18 mouse cellular contexts compared by ENCODE assay signal in genomic region chr10:8915755-8916154, GRCm38 (mm10). TPM values are rescaled to one million over a fixed set of nuclear protein-coding genes. Genes with fewer than 3 reads are reported as not detected.
DNase-seq lines count a peak whose midpoint lies in the region; ATAC-seq and TF ChIP-seq lines count a peak whose summit lies in the region.
"Had no signal": no experiment of that assay in that cellular context is flagged by ENCODE, and none has a peak within 500 bp of the region (broad histone marks: within the 10 kb centered on the region; RNA-seq: fewer than 3 reads in every experiment).

No protein-coding gene starts in this region.

- H3K9ac ChIP-seq in intestine, embryonic 15.5 days, result no peak overlapping the region
- H3K9ac ChIP-seq in intestine, embryonic 16.5 days (ENCODE audit: low read depth, low read length), result no peak overlapping the region
- no peak overlapping the region for H3K9ac ChIP-seq in kidney, embryonic 15.5 days
- H3K9ac ChIP-seq: embryonic facial prominence, embryonic 12.5 days; forebrain, embryonic 13.5 days; forebrain, embryonic 15.5 days; forebrain, postnatal 0 days had no signal

- no peak for TF ChIP-seq CTCF in small intestine, adult 2 months (IDR thresholded peaks at IDR 0.05; ENCODE audit: extremely low read depth, insufficient read length, insufficient replicate concordance, low read depth, low read length)

- no peaks in the 10 kb centered on the region for H3K36me3 ChIP-seq in intestine, embryonic 15.5 days
- no peaks in the 10 kb centered on the region for H3K36me3 ChIP-seq in intestine, embryonic 16.5 days (ENCODE audit: control insufficient read depth, insufficient read depth, low read length)
- no peaks in the 10 kb centered on the region for H3K36me3 ChIP-seq in small intestine, adult 2 months (ENCODE audit: control insufficient read depth, insufficient read depth, low read length)
- H3K36me3 ChIP-seq in kidney, embryonic 15.5 days, result no peaks in the 10 kb centered on the region
- H3K36me3 ChIP-seq: embryonic facial prominence, embryonic 10.5 days; embryonic facial prominence, embryonic 12.5 days; forebrain, embryonic 15.5 days had no signal

- no peak overlapping the region for H3K4me3 ChIP-seq in intestine, embryonic 15.5 days (replicated peaks)
- H3K4me3 ChIP-seq in intestine, embryonic 16.5 days (ENCODE audit: low read length), result no peak overlapping the region
- H3K4me3 ChIP-seq in small intestine, adult 2 months (ENCODE audit: low read depth, low read length), result no peak overlapping the region
- no peak overlapping the region for H3K4me3 ChIP-seq in kidney, embryonic 15.5 days (replicated peaks)
- H3K4me3 ChIP-seq: embryonic facial prominence, embryonic 10.5 days; embryonic facial prominence, embryonic 12.5 days; forebrain, embryonic 13.5 days; forebrain, embryonic 15.5 days had no signal

- H3K27me3 ChIP-seq in intestine, embryonic 15.5 days (replicated peaks), result no peaks in the 10 kb centered on the region
- H3K27me3 ChIP-seq in intestine, embryonic 16.5 days (replicated peaks; ENCODE audit: control insufficient read depth, insufficient read depth, low read length), result no peaks in the 10 kb centered on the region
- H3K27me3 ChIP-seq in small intestine, adult 2 months (ENCODE audit: control insufficient read depth, insufficient read depth, low read length), result no peaks in the 10 kb centered on the region
- H3K27me3 ChIP-seq in kidney, embryonic 15.5 days, result no peaks in the 10 kb centered on the region
- H3K27me3 ChIP-seq: embryonic facial prominence, embryonic 12.5 days; forebrain, embryonic 15.5 days had no signal

- H3K4me2 ChIP-seq in intestine, embryonic 15.5 days (replicated peaks), result no peak overlapping the region
- H3K4me2 ChIP-seq in intestine, embryonic 16.5 days (ENCODE audit: low read depth, low read length), result no peak overlapping the region
- no peak overlapping the region for H3K4me2 ChIP-seq in kidney, embryonic 15.5 days
- H3K4me2 ChIP-seq: embryonic facial prominence, embryonic 12.5 days; forebrain, embryonic 13.5 days; forebrain, embryonic 15.5 days had no signal

- TF ChIP-seq POLR2A in small intestine, adult 2 months (IDR thresholded peaks at IDR 0.05; ENCODE audit: low read depth, low read length), result no peak

- peaks cover 3% of the 10 kb centered on the region for H3K4me1 ChIP-seq in intestine, embryonic 15.5 days (replicated peaks)
- H3K4me1 ChIP-seq in intestine, embryonic 16.5 days (ENCODE audit: control insufficient read depth, insufficient read depth, low read length), result peaks cover 10% of the 10 kb centered on the region
- peaks cover 16% of the 10 kb centered on the region; the same call in 1 of the 2 replicates for H3K4me1 ChIP-seq in small intestine, adult 2 months (ENCODE audit: control insufficient read depth, insufficient read depth, insufficient read length, low read length)
- peaks cover 14% of the 10 kb centered on the region for H3K4me1 ChIP-seq in kidney, embryonic 15.5 days
- H3K4me1 ChIP-seq: embryonic facial prominence, embryonic 10.5 days; embryonic facial prominence, embryonic 12.5 days; forebrain, embryonic 13.5 days; forebrain, embryonic 15.5 days had no signal

- H3K27ac ChIP-seq in intestine, embryonic 15.5 days, result 0 out of 2 replicates have a peak overlapping the region, but pooled peaks have one; percentile 18
- peak overlapping the region; percentile 21; the same call in 1 of the 2 replicates for H3K27ac ChIP-seq in intestine, embryonic 16.5 days (ENCODE audit: low read length)
- peak overlapping the region; percentile 80 for H3K27ac ChIP-seq in small intestine, adult 2 months (ENCODE audit: insufficient read depth, low read depth, low read length)
- H3K27ac ChIP-seq in kidney, embryonic 15.5 days, result no peak overlapping the region
- H3K27ac ChIP-seq: embryonic facial prominence, embryonic 10.5 days; embryonic facial prominence, embryonic 12.5 days; forebrain, embryonic 13.5 days; forebrain, embryonic 15.5 days had no signal

- WGBS in intestine, embryonic 15.5 days, result 59% methylated on average over 5 of the region's 5 CpGs
- 56% methylated on average over 5 of the region's 5 CpGs for WGBS in intestine, embryonic 16.5 days
- WGBS in small intestine, adult 2 months, result 32% methylated on average over 5 of the region's 5 CpGs
- WGBS in kidney, embryonic 15.5 days, result 79% methylated on average over 5 of the region's 5 CpGs

- ATAC-seq in intestine, embryonic 15.5 days, result peak; percentile 88
- ATAC-seq in intestine, embryonic 16.5 days, result peak; percentile 86
- ATAC-seq in kidney, embryonic 15.5 days (replicated peaks; ENCODE audit: low FRiP score), result no peak
- ATAC-seq: forebrain, embryonic 13.5 days; forebrain, embryonic 15.5 days; forebrain, postnatal 0 days had no signal

- H3K9me3 ChIP-seq in intestine, embryonic 15.5 days, result no peaks in the 10 kb centered on the region
- H3K9me3 ChIP-seq in intestine, embryonic 16.5 days (ENCODE audit: control insufficient read depth, low read length), result no peaks in the 10 kb centered on the region
- H3K9me3 ChIP-seq in kidney, embryonic 15.5 days (replicated peaks), result no peaks in the 10 kb centered on the region
- H3K9me3 ChIP-seq: embryonic facial prominence, embryonic 10.5 days; embryonic facial prominence, embryonic 12.5 days; forebrain, embryonic 13.5 days; forebrain, embryonic 15.5 days had no signal

- DNase-seq in kidney, adult 18-20 months, result no peak
- DNase-seq: adrenal gland, adult 8-10 months; adrenal gland, postnatal 14 days; adrenal gland, postnatal 36 days; cerebellum, adult 11-12 months; cerebellum, adult 2 months; cerebellum, adult 9-10 months; cerebellum, postnatal 10 days; cerebellum, postnatal 25 days; forebrain, postnatal 0 days had no signal

RNA-seq across cellular contexts. Expression of gene Sash1, which starts 29.9 kb away (rescaled TPM):
- polyA plus RNA-seq in intestine, embryonic 15.5 days (2015; fragmentation: Nextera tagmentation; extraction: Ambion mirVana), result 5.7 TPM in 2 replicates
- 2.3 and 2.8 TPM in 2 replicates for polyA plus RNA-seq in intestine, embryonic 16.5 days (2015; fragmentation: Nextera tagmentation; extraction: Ambion mirVana)
- 10.2 and 19.9 TPM in 2 replicates for polyA plus RNA-seq in small intestine, adult 2 months (2012; rRNA removed)
- 5.1 and 5.7 TPM in 2 replicates for polyA plus RNA-seq in kidney, embryonic 15.5 days (2015; fragmentation: Nextera tagmentation; extraction: Ambion mirVana)
